Mouse (Mus musculus): ENCODE measurements around the gene Tbc1d9.

DNA sequence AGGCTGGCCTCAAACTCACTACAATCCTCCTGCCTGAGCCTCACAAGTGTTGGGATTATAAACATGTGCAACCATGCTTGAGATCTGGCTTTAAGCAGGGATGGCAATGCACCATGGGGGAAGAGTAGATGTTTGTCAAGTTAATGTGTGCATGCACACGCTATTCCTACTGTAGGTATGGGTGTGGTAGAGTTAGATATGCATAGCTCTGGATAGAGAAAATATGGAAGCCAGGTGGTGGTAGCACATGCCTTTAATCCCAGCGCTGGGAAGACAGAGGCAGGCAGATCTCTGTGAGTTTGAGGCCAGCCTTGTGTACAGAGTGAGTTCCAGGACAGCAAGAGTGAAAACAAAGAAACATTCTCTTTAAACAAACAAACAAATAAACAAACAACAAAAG, 52.7 kb downstream of the Tbc1d9 start:
- TF ChIP-seq EP300 (IDR thresholded peaks at IDR 0.05; ENCODE audit: low read depth) (no peak), CTCF (IDR thresholded peaks at IDR 0.05; ENCODE audit: low read depth) (no peak)
